Mouse (Mus musculus) midbrain, embryonic 11.5 days (tissue): Measurements from ENCODE around the gene Med31. TPM values are rescaled to one million over a fixed set of nuclear protein-coding genes. Genes with fewer than 3 reads are reported as not detected.

Experiments used
- ATAC-seq: fragments of 200-750 bp; cut with Nextera tagmentation; 2 replicates; pipeline ENCODE4 v1.8.0; 2017; ENCODE audit warnings: moderate TSS enrichment, moderate library complexity; ENCODE audit not compliant: low FRiP score
- DNase-seq: peaks from one replicate; pipeline ENCODE4 v3.0.0; 2015; ENCODE audit warnings: low spot score; ENCODE audit errors: missing footprints
- H3K27ac ChIP-seq: fragments of 300-500 bp; sonication (generic); 2 replicates; pipeline ENCODE4 v1.5.1; 2014; ENCODE audit warnings: low read depth, low read length
- H3K27me3 ChIP-seq: fragments of 300-500 bp; sonication (generic); 2 replicates; pipeline ENCODE4 v1.6.1; 2014; ENCODE audit warnings: mild to moderate bottlenecking, low read length, moderate library complexity, mixed read lengths; ENCODE audit not compliant: control insufficient read depth, insufficient read depth
- H3K36me3 ChIP-seq: fragments of 300-500 bp; sonication (generic); 2 replicates; pipeline ENCODE4 v1.6.1; 2014; ENCODE audit warnings: mild to moderate bottlenecking, low read length, moderate library complexity, mixed read lengths; ENCODE audit not compliant: control insufficient read depth, insufficient read depth
- H3K4me1 ChIP-seq: fragments of 300-500 bp; sonication (generic); 2 replicates; pipeline ENCODE4 v1.6.1; 2014; ENCODE audit warnings: low read length; ENCODE audit not compliant: control insufficient read depth, insufficient read depth
- H3K4me2 ChIP-seq: fragments of 300-500 bp; sonication (generic); 2 replicates; pipeline ENCODE4 v1.6.1; 2014; ENCODE audit warnings: mild to moderate bottlenecking, moderate library complexity
- H3K4me3 ChIP-seq: fragments of 300-500 bp; sonication (generic); 2 replicates; pipeline ENCODE4 v1.5.1; 2014; ENCODE audit warnings: low read depth, low read length
- H3K9ac ChIP-seq: fragments of 300-500 bp; sonication (generic); 2 replicates; pipeline ENCODE4 v1.6.1; 2014; ENCODE audit warnings: low read length
- H3K9me3 ChIP-seq: fragments of 300-500 bp; sonication (generic); 2 replicates; pipeline ENCODE4 v1.6.1; 2016; ENCODE audit warnings: low read length; ENCODE audit not compliant: control insufficient read depth
- WGBS: fragments of 180-500 bp; shearing (Covaris S2); extraction: QIAGEN DNeasy Blood & Tissue Kit; methylation state at CpG from one replicate; pipeline ENCODE4 v1.1.7; 2014; 5-methylcytosine and 5-hydroxymethylcytosine counted together
- polyA plus RNA-seq: library from polyadenylated mRNA; unstranded; fragments of >200 nt; fragmentation: Nextera tagmentation; extraction: Ambion mirVana; gene quantifications from 2 replicates; pipeline ENCODE4 v1.2.1, GENCODE M21; 2014

Med31 gene
- 55.7 and 56.7 TPM in 2 replicates for polyA plus RNA-seq

- Histone ChIP-seq H3K4me1 (peaks cover 18% of the 10 kb centered on the region), H3K9ac (peak within 1 kb of the TSS; percentile 83), H3K27ac (peak within 1 kb of the TSS; percentile 59), H3K27me3 (no peaks in the 10 kb centered on the region), H3K4me3 (peak within 1 kb of the TSS; percentile 83), H3K9me3 (no peaks in the 10 kb centered on the region), H3K4me2 (peak within 1 kb of the TSS; percentile 99), H3K36me3 (no peaks in the 10 kb centered on the region; the same call in 1 of the 2 replicates)
- DNase-seq (no peak), ATAC-seq (peak; percentile 76)
- 5% methylated on average over 29 of the region's 29 CpGs for WGBS
Measured at GRCm38 (mm10) chr11:72215410-72215797, at the start of gene Med31. Med31 (minus strand) TSS chr11:72215592.

GRCm38 (mm10) chr11:72256441-72256840 is 41.0 kb upstream of the Med31 start:
- H3K9ac ChIP-seq, result no peak overlapping the region
- no peaks in the 10 kb centered on the region for H3K27me3 ChIP-seq
- WGBS, result 92% methylated on average over 2 of the region's 2 CpGs
- H3K36me3 ChIP-seq, result no peaks in the 10 kb centered on the region
- DNase-seq (no peak), ATAC-seq (no peak)
- H3K4me3 ChIP-seq, result no peak overlapping the region
- H3K9me3 ChIP-seq, result no peaks in the 10 kb centered on the region
- no peak overlapping the region for H3K27ac ChIP-seq
- H3K4me2 ChIP-seq, result no peak overlapping the region
- no peaks in the 10 kb centered on the region for H3K4me1 ChIP-seq

GRCm38 (mm10) chr11:72255629-72256028 is 40.2 kb upstream of the Med31 start:
- Histone ChIP-seq H3K4me3 (no peak overlapping the region), H3K9me3 (no peaks in the 10 kb centered on the region), H3K36me3 (no peaks in the 10 kb centered on the region), H3K27ac (no peak overlapping the region), H3K9ac (no peak overlapping the region), H3K27me3 (no peaks in the 10 kb centered on the region), H3K4me1 (no peaks in the 10 kb centered on the region), H3K4me2 (no peak overlapping the region)
- ATAC-seq, result no peak
- 96% methylated on average over 4 of the region's 4 CpGs for WGBS
- no peak for DNase-seq

- no peak for ATAC-seq
- no peaks in the 10 kb centered on the region for H3K36me3 ChIP-seq
- WGBS, result 81% methylated on average over 8 of the region's 8 CpGs
Measured at GRCm38 (mm10) chr11:72245196-72245753, 29.9 kb upstream of the Med31 start.

GRCm38 (mm10) chr11:72240062-72240860 is 24.9 kb upstream of the Med31 start:
- H3K27ac ChIP-seq, result no peak overlapping the region

More at GRCm38 (mm10) chr11:72245196-72245753, 29.9 kb upstream of the Med31 start:
- no peak for DNase-seq
- Histone ChIP-seq H3K27ac (no peak overlapping the region), H3K9ac (no peak overlapping the region), H3K4me2 (no peak overlapping the region), H3K27me3 (no peaks in the 10 kb centered on the region), H3K9me3 (no peaks in the 10 kb centered on the region), H3K4me3 (no peak overlapping the region), H3K4me1 (no peaks in the 10 kb centered on the region)

GRCm38 (mm10) chr11:72234013-72234412 is 18.6 kb upstream of the Med31 start:
- H3K4me1 ChIP-seq, result no peaks in the 10 kb centered on the region
- WGBS, result 72% methylated on average over 5 of the region's 5 CpGs

More at GRCm38 (mm10) chr11:72240062-72240860, 24.9 kb upstream of the Med31 start:
- Histone ChIP-seq H3K4me3 (no peak overlapping the region), H3K36me3 (no peaks in the 10 kb centered on the region), H3K4me1 (no peaks in the 10 kb centered on the region), H3K4me2 (no peak overlapping the region), H3K27me3 (no peaks in the 10 kb centered on the region), H3K9me3 (no peaks in the 10 kb centered on the region), H3K9ac (no peak overlapping the region)
- ATAC-seq (no peak), DNase-seq (no peak)
- 78% methylated on average over 4 of the region's 4 CpGs for WGBS

GRCm38 (mm10) chr11:72232991-72233390 is 17.6 kb upstream of the Med31 start:
- Histone ChIP-seq H3K27ac (no peak overlapping the region), H3K4me1 (no peaks in the 10 kb centered on the region), H3K4me3 (no peak overlapping the region), H3K9ac (no peak overlapping the region), H3K36me3 (no peaks in the 10 kb centered on the region), H3K27me3 (no peaks in the 10 kb centered on the region), H3K4me2 (no peak overlapping the region), H3K9me3 (no peaks in the 10 kb centered on the region)
- no peak for ATAC-seq
- no peak for DNase-seq
- 80% methylated on average over 1 of the region's 1 CpGs for WGBS

More at GRCm38 (mm10) chr11:72234013-72234412, 18.6 kb upstream of the Med31 start:
- Histone ChIP-seq H3K4me2 (no peak overlapping the region), H3K27me3 (no peaks in the 10 kb centered on the region), H3K36me3 (no peaks in the 10 kb centered on the region), H3K4me3 (no peak overlapping the region), H3K27ac (no peak overlapping the region), H3K9ac (no peak overlapping the region), H3K9me3 (no peaks in the 10 kb centered on the region)
- ATAC-seq, result no peak
- DNase-seq, result no peak

GRCm38 (mm10) chr11:72232068-72232467 is 16.7 kb upstream of the Med31 start:
- no peak for DNase-seq
- Histone ChIP-seq H3K9me3 (no peaks in the 10 kb centered on the region), H3K27me3 (no peaks in the 10 kb centered on the region), H3K9ac (no peak overlapping the region), H3K4me3 (no peak overlapping the region), H3K4me2 (no peak overlapping the region), H3K27ac (no peak overlapping the region), H3K4me1 (no peaks in the 10 kb centered on the region), H3K36me3 (no peaks in the 10 kb centered on the region)
- no peak for ATAC-seq
- WGBS, result 86% methylated on average over 7 of the region's 7 CpGs

GRCm38 (mm10) chr11:72228513-72228912 is 13.1 kb upstream of the Med31 start:
- ATAC-seq, result no peak
- WGBS, result 94% methylated on average over 4 of the region's 4 CpGs
- no peaks in the 10 kb centered on the region for H3K9me3 ChIP-seq

More at GRCm38 (mm10) chr11:72228513-72228912, 13.1 kb upstream of the Med31 start:
- Histone ChIP-seq H3K27me3 (no peaks in the 10 kb centered on the region), H3K36me3 (no peaks in the 10 kb centered on the region), H3K4me1 (peaks cover 2% of the 10 kb centered on the region; the same call in 1 of the 2 replicates), H3K9ac (no peak overlapping the region), H3K4me3 (no peak overlapping the region), H3K4me2 (no peak overlapping the region), H3K27ac (no peak overlapping the region)
- no peak for DNase-seq
